Mouse (Mus musculus): ENCODE data around the gene Tfg. TPM values are rescaled to one million over a fixed set of nuclear protein-coding genes. Genes with fewer than 3 reads are reported as not detected.

Gene Tfg
- polyA plus RNA-seq, 1 experiment from 2014 or later: 69.3 TPM

Other genes starting within 250 kb of the Tfg start
- gene Abi3bp, start 239.6 kb downstream of the Tfg start, polyA plus RNA-seq (2015; fragmentation: Nextera tagmentation; extraction: Ambion mirVana): 0.38 and 0.45 TPM in 2 replicates
- gene Adgrg7, start 78.4 kb upstream of the Tfg start, polyA plus RNA-seq (2015; fragmentation: Nextera tagmentation; extraction: Ambion mirVana): 0.03 TPM in 1 of 2 replicates, not detected in the other
- 1.1 and 1.6 TPM in 2 replicates for gene Tmem45a, start 168.7 kb upstream of the Tfg start, polyA plus RNA-seq (2015; fragmentation: Nextera tagmentation; extraction: Ambion mirVana)
- not detected in 2 replicates for gene Lnp1, start 210.6 kb upstream of the Tfg start, polyA plus RNA-seq (2015; fragmentation: Nextera tagmentation; extraction: Ambion mirVana)